Mouse (Mus musculus): ENCODE results near the gene Mpc1.

- TF ChIP-seq CTCF (IDR thresholded peaks at IDR 0.05; ENCODE audit: low read depth) = no peak
- no peak for TF ChIP-seq EP300 (IDR thresholded peaks at IDR 0.05; ENCODE audit: low read depth)
Observed at GRCm38 (mm10) chr17:8330602-8331001, 47.9 kb downstream of the Mpc1 start.
